Mouse (Mus musculus) lung, adult 18-20 months (tissue): ENCODE results near the gene Nacc1.
"Not testable (repeated sequence)": the region's sequence is repeated elsewhere in the genome, so short reads cannot be mapped to it uniquely, and the experiment has no call there.

Experiments
- DNase-seq, 2 experiments: peaks; one replicate each; pipeline ENCODE4 v3.0.0; 2022; ENCODE audit warnings: mixed read lengths in 2 of 2

Gene Nacc1

GRCm38 (mm10) chr8:84698288-84698687, 10.6 kb upstream of the Nacc1 start:
- no peak for DNase-seq

- no peak for DNase-seq
These were observed 9.8 kb upstream of the Nacc1 start for GRCm38 (mm10) chr8:84697166-84698130.

GRCm38 (mm10) chr8:84695140-84695539, 7.5 kb upstream of the Nacc1 start:
- no peak for DNase-seq

- no peak for DNase-seq
These were observed 5.7 kb upstream of the Nacc1 start for GRCm38 (mm10) chr8:84693332-84693731.

GRCm38 (mm10) chr8:84689091-84689915, 1.6 kb upstream of the Nacc1 start:
- DNase-seq: peak; percentile 91 to 93

GRCm38 (mm10) chr8:84687003-84687704, 508 bp downstream of the Nacc1 start:
- no peak for DNase-seq

- DNase-seq: peak in 1 of 2 experiments; percentile 43
These were observed 1.3 kb downstream of the Nacc1 start, which contains the start of gene Trmt1 for GRCm38 (mm10) chr8:84686191-84687002. TSS of gene Trmt1 (plus strand) at chr8:84686307.

GRCm38 (mm10) chr8:84684537-84684936, 3.1 kb downstream of the Nacc1 start:
- DNase-seq: no peak

GRCm38 (mm10) chr8:84682257-84682656, 5.4 kb downstream of the Nacc1 start:
- no peak for DNase-seq

GRCm38 (mm10) chr8:84681476-84681875, 6.2 kb downstream of the Nacc1 start:
- DNase-seq: no peak

- no peak for DNase-seq
These were observed 10.4 kb downstream of the Nacc1 start for GRCm38 (mm10) chr8:84677305-84677704.

- DNase-seq: not testable (repeated sequence)
These were observed 17.2 kb downstream of the Nacc1 start for GRCm38 (mm10) chr8:84670295-84671006.

GRCm38 (mm10) chr8:84668731-84669485, 18.8 kb downstream of the Nacc1 start:
- no peak for DNase-seq

- DNase-seq: peak in 1 of 2 experiments; percentile 50
These were observed 19.6 kb downstream of the Nacc1 start for GRCm38 (mm10) chr8:84668081-84668480.

- no peak for DNase-seq
These were observed 22.2 kb downstream of the Nacc1 start for GRCm38 (mm10) chr8:84665385-84665893.

- peak; percentile 81 to 84 for DNase-seq
These were observed 22.9 kb downstream of the Nacc1 start for GRCm38 (mm10) chr8:84664566-84665384.

GRCm38 (mm10) chr8:84663483-84664327, 24.0 kb downstream of the Nacc1 start:
- peak; percentile 98 for DNase-seq

GRCm38 (mm10) chr8:84662581-84663065, 25.0 kb downstream of the Nacc1 start, which contains the start of gene Ier2:
TSS of gene Ier2 (minus strand) at chr8:84662852.
- peak; percentile 97 to 98 for DNase-seq
